In genomic region chr11:120251950-120252308, GRCm38 (mm10) we compare ENCODE assay signal across 10 mouse cellular contexts. TPM values are rescaled to one million over a fixed set of nuclear protein-coding genes. Genes with fewer than 3 reads are reported as not detected.
A peak's percentile ranks its signal among the peaks of the same experiment; 100 is the strongest.
DNase-seq lines count a peak whose midpoint lies in the region; ATAC-seq and TF ChIP-seq lines count a peak whose summit lies in the region.
"Had no signal": no experiment of that assay in that cellular context is flagged by ENCODE, and none has a peak within 500 bp of the region (broad histone marks: within the 10 kb centered on the region; RNA-seq: fewer than 3 reads in every experiment).

No protein-coding gene starts in this region.

- H3K9ac ChIP-seq in intestine, embryonic 14.5 days (ENCODE audit: low read length), result no peak overlapping the region
- no peak overlapping the region for H3K9ac ChIP-seq in intestine, postnatal 0 days (ENCODE audit: low read depth, low read length)
- H3K9ac ChIP-seq in neural tube, embryonic 13.5 days, result no peak overlapping the region
- H3K9ac ChIP-seq in neural tube, embryonic 15.5 days (replicated peaks), result no peak overlapping the region
- H3K9ac ChIP-seq in midbrain, embryonic 15.5 days, result no peak overlapping the region

- ATAC-seq in intestine, embryonic 14.5 days (replicated peaks; ENCODE audit: low FRiP score, low TSS enrichment, low read depth), result no peak
- no peak for ATAC-seq in intestine, postnatal 0 days
- ATAC-seq in neural tube, embryonic 13.5 days (ENCODE audit: low read depth), result no peak
- no peak for ATAC-seq in neural tube, embryonic 15.5 days (ENCODE audit: low FRiP score)
- no peak for ATAC-seq in midbrain, embryonic 15.5 days (replicated peaks)

- no peak for TF ChIP-seq CTCF in intestine, postnatal 0 days (IDR thresholded peaks at IDR 0.05; ENCODE audit: low read depth)
- TF ChIP-seq CTCF in embryonic fibroblast, embryonic 13.5 days (IDR thresholded peaks at IDR 0.05; ENCODE audit: borderline replicate concordance, insufficient read depth, low read length), result no peak

- H3K36me3 ChIP-seq in intestine, embryonic 14.5 days (ENCODE audit: control insufficient read depth, insufficient read depth, low read length), result no peaks in the 10 kb centered on the region
- H3K36me3 ChIP-seq in intestine, postnatal 0 days (ENCODE audit: control insufficient read depth, insufficient read depth), result no peaks in the 10 kb centered on the region
- H3K36me3 ChIP-seq in neural tube, embryonic 13.5 days, result no peaks in the 10 kb centered on the region
- no peaks in the 10 kb centered on the region for H3K36me3 ChIP-seq in neural tube, embryonic 15.5 days
- H3K36me3 ChIP-seq in midbrain, embryonic 15.5 days (replicated peaks), result no peaks in the 10 kb centered on the region

- no peak overlapping the region for H3K4me2 ChIP-seq in intestine, embryonic 14.5 days (ENCODE audit: low read length)
- H3K4me2 ChIP-seq in intestine, postnatal 0 days (replicated peaks; ENCODE audit: low read depth), result no peak overlapping the region
- H3K4me2 ChIP-seq in neural tube, embryonic 13.5 days, result no peak overlapping the region
- no peak overlapping the region for H3K4me2 ChIP-seq in neural tube, embryonic 15.5 days
- no peak overlapping the region for H3K4me2 ChIP-seq in midbrain, embryonic 15.5 days

- WGBS in intestine, embryonic 14.5 days, result 46% methylated on average over 6 of the region's 6 CpGs
- 41% methylated on average over 6 of the region's 6 CpGs for WGBS in intestine, postnatal 0 days
- 59% methylated on average over 6 of the region's 6 CpGs for WGBS in neural tube, embryonic 13.5 days
- 55% methylated on average over 6 of the region's 6 CpGs for WGBS in neural tube, embryonic 15.5 days
- WGBS in midbrain, embryonic 15.5 days, result 53% methylated on average over 6 of the region's 6 CpGs

- H3K4me3 ChIP-seq in intestine, embryonic 14.5 days (ENCODE audit: low read depth, low read length), result no peak overlapping the region
- H3K4me3 ChIP-seq in intestine, postnatal 0 days (ENCODE audit: low read depth, low read length), result no peak overlapping the region
- no peak overlapping the region for H3K4me3 ChIP-seq in neural tube, embryonic 13.5 days
- no peak overlapping the region for H3K4me3 ChIP-seq in neural tube, embryonic 15.5 days (replicated peaks)
- H3K4me3 ChIP-seq in embryonic fibroblast, embryonic 13.5 days (ENCODE audit: insufficient read depth, low read length), result no peak overlapping the region
- H3K4me3 ChIP-seq in midbrain, embryonic 15.5 days, result no peak overlapping the region

- no peaks in the 10 kb centered on the region for H3K9me3 ChIP-seq in intestine, embryonic 14.5 days (ENCODE audit: control insufficient read depth, low read length)
- H3K9me3 ChIP-seq in intestine, postnatal 0 days (ENCODE audit: control insufficient read depth), result no peaks in the 10 kb centered on the region
- H3K9me3 ChIP-seq in neural tube, embryonic 13.5 days, result no peaks in the 10 kb centered on the region
- H3K9me3 ChIP-seq in neural tube, embryonic 15.5 days (replicated peaks), result no peaks in the 10 kb centered on the region
- H3K9me3 ChIP-seq in midbrain, embryonic 15.5 days, result no peaks in the 10 kb centered on the region

- H3K27me3 ChIP-seq in intestine, embryonic 14.5 days (replicated peaks; ENCODE audit: control insufficient read depth, insufficient read depth, low read length), result no peaks in the 10 kb centered on the region
- no peaks in the 10 kb centered on the region for H3K27me3 ChIP-seq in intestine, postnatal 0 days (replicated peaks; ENCODE audit: control insufficient read depth, insufficient read depth, low read length)
- H3K27me3 ChIP-seq in neural tube, embryonic 13.5 days, result no peaks in the 10 kb centered on the region
- H3K27me3 ChIP-seq in neural tube, embryonic 15.5 days (replicated peaks), result no peaks in the 10 kb centered on the region
- H3K27me3 ChIP-seq in midbrain, embryonic 15.5 days (replicated peaks), result no peaks in the 10 kb centered on the region

- H3K4me1 ChIP-seq in intestine, embryonic 14.5 days (replicated peaks; ENCODE audit: control insufficient read depth, insufficient read depth, low read length), result peaks cover 53% of the 10 kb centered on the region
- H3K4me1 ChIP-seq in intestine, postnatal 0 days (replicated peaks; ENCODE audit: control insufficient read depth, insufficient read depth, low read length), result peaks cover 12% of the 10 kb centered on the region
- peaks cover 93% of the 10 kb centered on the region for H3K4me1 ChIP-seq in neural tube, embryonic 13.5 days (replicated peaks)
- H3K4me1 ChIP-seq in neural tube, embryonic 15.5 days, result peaks cover 85% of the 10 kb centered on the region
- peaks cover 54% of the 10 kb centered on the region for H3K4me1 ChIP-seq in embryonic fibroblast, embryonic 13.5 days (ENCODE audit: control insufficient read depth, insufficient read depth, low read length)
- peaks cover 70% of the 10 kb centered on the region for H3K4me1 ChIP-seq in midbrain, embryonic 15.5 days

- DNase-seq in intestine, embryonic 14.5 days (ENCODE audit: low spot score), result no peak
- no peak for DNase-seq in ovary, postnatal 36 days (ENCODE audit: low spot score)
- DNase-seq in thymus, postnatal 0 days (ENCODE audit: low spot score), result no peak
- DNase-seq: adrenal gland, postnatal 14 days; cerebellum, adult 18-20 months had no signal

- no peak for TF ChIP-seq POLR2A in embryonic fibroblast, embryonic 13.5 days (IDR thresholded peaks at IDR 0.05; ENCODE audit: low read depth, low read length)

- peak overlapping the region; percentile 47; the same call in 1 of the 2 replicates for H3K27ac ChIP-seq in intestine, embryonic 14.5 days (ENCODE audit: low read depth)
- no peak overlapping the region for H3K27ac ChIP-seq in intestine, postnatal 0 days (ENCODE audit: low read depth, low read length)
- peak overlapping the region; percentile 46 for H3K27ac ChIP-seq in neural tube, embryonic 13.5 days (replicated peaks)
- H3K27ac ChIP-seq in neural tube, embryonic 15.5 days (replicated peaks), result no peak overlapping the region
- peak overlapping the region; percentile 81 for H3K27ac ChIP-seq in embryonic fibroblast, embryonic 13.5 days (ENCODE audit: insufficient read depth, low read length)
- 0 out of 2 replicates have a peak overlapping the region, but pooled peaks have one; percentile 35 for H3K27ac ChIP-seq in midbrain, embryonic 15.5 days

RNA-seq across cellular contexts. Expression of gene Bahcc1, which starts 19.2 kb away (rescaled TPM):
- 12.1 and 12.7 TPM in 2 replicates for polyA plus RNA-seq in intestine, embryonic 14.5 days (2014; fragmentation: Nextera tagmentation; extraction: Ambion mirVana)
- 3.1 and 4.2 TPM in 2 replicates for polyA plus RNA-seq in intestine, postnatal 0 days (2015; fragmentation: Nextera tagmentation; extraction: Ambion mirVana)
- 13.6 and 15.3 TPM in 2 replicates for polyA plus RNA-seq in neural tube, embryonic 13.5 days (2015; fragmentation: Nextera tagmentation; extraction: Ambion mirVana)
- polyA plus RNA-seq in neural tube, embryonic 15.5 days (2015; fragmentation: Nextera tagmentation; extraction: Ambion mirVana), result 8.7 and 10.4 TPM in 2 replicates
- 17.9 and 18.6 TPM in 2 replicates for polyA plus RNA-seq in embryonic fibroblast, embryonic 13.5 days (2011; ENCODE audit: insufficient read length, low read depth, missing spikeins)
- polyA plus RNA-seq in midbrain, embryonic 15.5 days (2015; fragmentation: Nextera tagmentation; extraction: Ambion mirVana), result 16.2 and 16.7 TPM in 2 replicates
- polyA plus RNA-seq in thymus, postnatal 0 days (2015; fragmentation: Nextera tagmentation; extraction: Ambion mirVana), result 3.3 and 4.6 TPM in 2 replicates

Comparison
In these comparisons a context has a peak if more than half of its experiments do, and no peak if none do; other contexts are left out.
1. H3K27ac ChIP-seq: peak in intestine, embryonic 14.5 days (single experiment), neural tube, embryonic 13.5 days (single experiment), embryonic fibroblast, embryonic 13.5 days (single experiment) and midbrain, embryonic 15.5 days (single experiment); none in intestine, postnatal 0 days (single experiment) and neural tube, embryonic 15.5 days (single experiment).